Mouse (Mus musculus): ENCODE measurements around the gene Bcl3.

The Bcl3 gene

DNA sequence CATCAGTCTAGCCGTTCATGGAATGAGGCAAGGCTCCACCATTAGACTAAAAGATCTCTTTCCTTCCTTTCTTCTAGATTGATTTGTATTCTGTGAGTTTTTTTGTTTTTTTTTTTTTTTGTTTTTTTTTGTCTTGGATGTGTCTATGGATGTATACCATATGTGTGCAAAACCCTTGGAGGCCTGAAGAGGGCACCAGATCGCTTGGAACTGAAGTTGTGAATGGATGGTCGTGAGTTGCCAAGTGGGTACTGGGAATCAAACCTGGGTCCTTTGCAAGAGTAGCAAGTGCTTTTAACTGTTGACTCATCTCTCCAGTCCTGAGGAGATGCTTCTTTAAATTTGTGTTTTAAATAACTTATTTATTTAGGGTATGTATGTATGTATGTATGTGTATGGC is 11.5 kb upstream of the Bcl3 start:
- DNase-seq (ENCODE audit: low read depth, low spot score): no peak

DNA sequence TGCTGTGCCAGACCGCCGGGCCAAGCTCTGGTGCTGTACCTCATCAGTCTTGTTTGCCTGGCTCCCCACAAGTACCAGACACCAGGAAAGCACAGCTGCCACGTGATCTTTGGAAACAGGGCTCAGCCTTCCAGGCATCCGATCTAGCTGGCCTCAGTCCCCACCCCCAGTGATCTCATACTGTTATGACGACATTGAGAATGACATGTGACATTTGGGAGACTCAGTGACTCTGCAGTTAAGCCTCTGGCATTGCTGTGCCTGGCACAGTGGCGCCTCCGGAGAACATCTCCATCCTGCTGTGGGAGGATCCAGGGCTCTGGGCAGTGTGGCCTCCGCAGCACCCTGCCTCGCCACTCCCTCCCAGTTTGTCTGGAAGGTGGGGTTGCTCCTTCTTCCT is 9.3 kb upstream of the Bcl3 start:
- DNase-seq (ENCODE audit: low read depth, low spot score): no peak

DNA sequence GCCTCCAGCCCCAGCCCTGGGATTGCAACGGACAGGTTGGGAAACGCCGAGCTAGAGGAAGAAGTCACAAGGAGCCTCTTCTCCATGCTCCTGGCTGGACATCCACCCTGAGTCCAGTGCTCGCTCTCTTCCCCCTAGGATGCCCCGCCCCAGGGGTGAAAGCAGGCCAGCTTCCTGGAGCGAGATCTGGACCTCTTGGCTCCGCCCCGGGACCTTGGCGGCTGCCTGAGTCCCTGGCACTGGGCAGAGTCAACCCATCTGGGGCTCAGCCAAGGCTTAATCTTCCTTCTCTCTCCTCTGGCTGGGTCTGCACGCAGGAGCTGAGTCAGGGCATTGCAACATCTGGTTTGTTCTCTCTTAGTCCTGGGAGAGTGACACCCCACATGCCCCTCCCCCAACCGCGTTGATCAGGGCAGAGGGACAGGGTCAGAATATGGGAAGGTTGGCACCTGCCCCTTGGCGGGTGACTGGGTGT is 8.1 kb upstream of the Bcl3 start:
- no peak for DNase-seq (ENCODE audit: low read depth, low spot score)

DNA sequence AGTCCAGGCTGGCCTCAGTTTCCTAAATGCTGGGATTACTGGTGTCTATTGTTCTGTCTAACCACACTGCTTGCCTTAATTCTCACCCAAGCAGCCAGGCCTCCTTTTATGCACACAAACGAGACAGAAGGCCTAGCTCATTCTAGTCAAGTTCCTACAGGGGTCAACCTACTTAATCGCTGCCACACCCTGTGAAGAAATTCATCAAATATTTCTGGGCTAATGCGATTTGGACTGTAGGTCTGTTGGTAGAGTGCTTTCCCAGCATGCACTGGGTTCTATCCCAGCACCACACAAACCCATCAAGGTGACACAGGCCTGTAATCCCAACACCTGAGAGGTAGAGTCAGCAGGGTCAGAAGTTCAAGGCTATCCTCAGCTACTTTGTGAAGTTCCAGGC is 7.1 kb upstream of the Bcl3 start:
- no peak for DNase-seq (ENCODE audit: low read depth, low spot score)

DNA sequence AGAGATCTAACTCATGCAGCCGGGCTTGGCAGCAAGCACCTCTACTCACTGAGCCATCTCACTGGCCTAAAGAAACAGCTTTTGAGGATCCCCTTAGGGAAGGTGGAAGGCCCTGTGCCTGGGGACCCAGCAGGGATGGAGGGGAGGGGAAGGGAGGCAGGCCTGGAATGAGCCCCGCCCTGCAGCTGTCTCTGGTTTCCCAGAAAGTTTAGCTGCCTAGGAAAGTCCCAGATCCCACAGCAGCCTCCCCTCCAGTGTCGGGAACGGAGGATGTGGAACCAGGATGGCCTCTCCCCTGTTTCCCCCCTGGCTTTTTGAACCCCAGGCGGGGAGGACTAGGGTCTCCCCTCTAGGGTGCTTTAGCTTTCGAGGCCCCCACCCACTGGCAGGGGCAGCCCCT is 4.2 kb upstream of the Bcl3 start:
- DNase-seq (ENCODE audit: low read depth, low spot score): no peak

DNA sequence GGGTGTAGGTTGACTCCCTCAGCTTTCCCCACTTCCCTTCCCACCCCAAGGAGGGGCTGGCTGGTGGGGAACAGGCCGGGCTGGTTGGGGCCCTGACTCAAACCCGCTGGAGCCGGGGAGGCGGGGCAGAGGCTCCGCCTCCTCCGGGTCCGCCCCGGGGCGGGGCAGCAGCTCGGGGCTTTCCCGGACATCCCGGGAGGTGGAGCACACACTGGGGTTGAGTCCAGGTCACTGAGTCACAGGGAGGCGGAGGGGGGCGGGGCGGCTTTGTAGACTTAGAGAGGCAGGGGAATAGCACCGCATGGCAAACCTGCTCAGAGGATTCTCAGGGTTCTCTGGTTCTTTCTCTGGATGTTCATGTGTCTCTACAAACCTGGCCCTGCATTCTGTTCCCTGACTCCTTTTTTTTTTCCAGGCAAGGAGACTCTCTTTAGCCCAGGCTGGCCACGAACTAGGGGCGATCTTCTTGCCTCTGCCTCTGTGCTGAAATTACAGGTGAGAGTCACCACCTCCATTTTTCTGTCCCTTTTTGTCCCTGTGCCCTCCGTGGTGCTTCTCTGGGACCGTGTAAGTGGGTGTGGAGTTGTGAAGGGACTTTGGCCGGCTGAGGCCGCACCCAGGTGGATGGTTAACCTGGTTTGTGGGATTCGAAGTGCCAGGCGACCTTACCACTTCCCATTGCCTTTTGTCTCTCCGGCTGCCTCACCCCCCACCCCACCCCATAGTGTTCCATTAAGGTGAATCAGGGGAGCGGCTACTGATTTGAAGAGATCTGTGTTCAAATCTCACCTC is 1.8 kb upstream of the Bcl3 start:
- DNase-seq (ENCODE audit: low read depth, low spot score): no peak

DNA sequence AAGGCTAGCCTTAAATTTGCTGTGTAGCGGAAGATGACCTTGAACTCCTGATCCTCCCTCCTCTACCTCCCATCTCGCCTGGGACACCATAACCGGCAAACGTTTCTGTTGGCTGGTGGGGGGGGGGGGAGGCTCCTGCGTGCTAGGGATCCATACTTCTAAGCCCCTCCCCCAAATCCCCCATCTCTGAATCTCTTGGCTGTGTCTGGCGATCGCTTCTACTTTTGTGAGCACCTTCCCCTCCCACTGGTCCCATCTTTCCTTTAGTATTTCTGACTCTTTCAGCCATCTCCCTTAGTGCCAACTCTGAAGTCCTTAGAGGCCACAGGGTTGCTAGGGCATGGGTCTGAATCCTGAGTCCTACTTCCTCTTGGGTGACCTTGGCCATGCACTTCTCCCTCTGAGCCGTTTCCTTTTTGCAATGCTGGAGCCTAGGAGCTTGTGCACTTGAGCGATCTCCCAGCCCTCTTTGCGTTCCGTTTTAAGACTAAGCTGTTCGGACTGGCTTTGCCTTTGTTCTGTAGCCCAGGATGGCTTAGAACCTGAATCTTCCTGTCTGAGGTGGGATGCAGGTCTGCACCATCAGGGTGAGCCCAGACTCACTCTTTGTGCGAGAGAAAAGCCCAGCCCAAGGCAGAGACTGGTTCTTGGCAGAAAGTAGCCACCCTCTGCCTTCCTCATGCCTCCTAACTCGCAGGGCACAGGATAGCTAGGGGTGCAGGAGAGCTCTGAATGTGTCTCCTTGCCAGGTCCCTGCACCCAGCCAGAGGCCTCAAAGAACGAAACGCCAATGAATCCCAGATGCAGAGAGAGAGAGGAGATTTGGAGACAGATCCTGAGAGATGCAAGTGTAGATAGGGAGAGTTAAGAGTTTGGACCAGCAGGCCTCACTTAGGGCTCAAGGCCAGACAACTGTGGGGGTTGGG is 949 bp upstream of the Bcl3 start:
- no peak for DNase-seq (ENCODE audit: low read depth, low spot score)

DNA sequence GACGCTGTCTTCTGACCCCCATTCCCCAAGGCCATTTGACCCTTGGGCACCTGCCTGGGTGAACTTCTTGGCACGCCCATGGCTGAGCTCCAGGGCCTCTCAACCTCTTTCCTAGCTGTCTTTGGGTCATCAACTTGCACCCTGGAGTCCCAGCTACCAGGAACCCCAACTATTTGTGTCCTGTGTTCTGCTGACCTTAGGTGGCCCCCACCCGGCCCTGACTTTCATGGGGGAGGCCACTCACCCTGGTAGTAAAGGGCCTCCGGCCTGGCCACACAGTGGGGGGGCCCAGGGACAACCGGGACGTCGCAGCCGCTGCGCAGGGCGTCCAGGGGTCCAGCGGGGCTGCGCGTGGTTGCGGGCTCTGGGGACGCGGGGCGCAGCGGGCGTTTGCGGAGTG is 377 bp downstream of the Bcl3 start:
- DNase-seq (ENCODE audit: low read depth, low spot score): no peak

DNA sequence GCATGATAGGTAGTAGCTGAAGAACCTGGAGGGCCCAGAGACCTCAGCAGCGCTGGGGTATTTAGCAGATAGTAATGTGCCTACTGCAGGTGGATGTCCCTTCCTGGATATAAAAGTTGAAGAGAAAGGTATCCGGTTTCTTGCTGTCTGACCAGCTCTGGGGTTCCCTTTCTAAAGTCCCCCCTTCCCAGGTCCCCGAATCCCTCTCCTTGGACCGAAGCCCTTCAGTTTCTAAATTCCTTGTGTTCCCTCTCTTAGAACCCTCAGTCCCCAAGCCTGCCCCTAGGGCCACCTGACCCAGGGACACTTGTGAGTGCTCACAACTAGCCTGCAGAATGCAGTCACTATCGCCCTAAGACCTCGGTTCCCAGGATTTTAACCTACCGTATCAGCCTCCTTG is 937 bp downstream of the Bcl3 start:
- DNase-seq (ENCODE audit: low read depth, low spot score): no peak

DNA sequence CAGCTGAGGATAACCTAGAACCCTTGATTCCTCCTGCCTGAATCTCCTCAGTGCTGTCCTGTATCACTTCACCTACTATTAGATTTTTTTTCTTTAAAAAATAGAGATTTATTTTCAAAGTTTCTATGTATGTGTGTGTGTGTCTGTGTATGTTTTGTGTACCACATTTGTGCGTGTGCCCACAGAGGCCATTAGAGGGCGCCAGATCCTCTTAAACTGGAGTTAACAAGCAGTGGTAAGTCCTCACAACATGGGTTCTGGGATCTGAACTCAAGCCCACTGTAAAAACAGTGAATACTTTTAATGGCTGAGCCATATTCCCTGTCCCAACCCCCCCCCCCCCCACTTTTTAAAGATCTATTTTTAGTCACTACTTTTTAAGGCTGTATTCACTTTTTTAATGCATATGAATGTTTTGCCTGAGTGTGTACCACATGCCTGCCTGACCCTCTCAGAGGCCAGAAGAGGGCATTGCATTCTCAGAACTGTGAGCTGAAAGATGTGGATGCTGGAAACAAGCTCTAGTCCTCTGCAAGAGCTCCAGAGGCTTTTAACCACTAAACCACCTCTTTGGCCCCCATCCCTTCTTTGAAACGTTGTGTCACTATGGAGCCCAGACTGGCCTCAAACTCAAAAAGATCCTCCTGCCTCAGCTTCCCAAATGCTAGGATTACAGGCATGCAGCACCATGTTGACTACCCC is 2.1 kb downstream of the Bcl3 start:
- DNase-seq (ENCODE audit: low read depth, low spot score): no peak

DNA sequence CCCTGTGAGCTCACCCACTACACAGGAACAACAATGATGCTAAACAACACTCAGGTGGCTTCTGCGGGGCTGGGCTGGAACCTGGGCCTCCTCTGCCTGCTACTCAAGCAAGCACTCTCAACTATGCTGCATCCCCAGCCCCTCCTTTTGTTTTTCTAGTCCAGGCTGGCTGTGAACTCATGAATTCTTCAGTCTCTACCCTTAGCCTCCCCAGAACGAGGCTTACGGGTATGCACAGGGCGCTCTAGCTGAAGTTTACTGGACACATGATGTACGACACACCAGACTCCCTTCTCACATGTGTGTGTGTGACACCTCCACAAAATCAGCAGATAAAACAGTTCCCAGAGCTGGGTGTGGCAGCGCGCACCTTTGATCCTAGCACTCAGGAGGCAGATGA is 3.7 kb downstream of the Bcl3 start:
- DNase-seq (ENCODE audit: low read depth, low spot score): no peak

DNA sequence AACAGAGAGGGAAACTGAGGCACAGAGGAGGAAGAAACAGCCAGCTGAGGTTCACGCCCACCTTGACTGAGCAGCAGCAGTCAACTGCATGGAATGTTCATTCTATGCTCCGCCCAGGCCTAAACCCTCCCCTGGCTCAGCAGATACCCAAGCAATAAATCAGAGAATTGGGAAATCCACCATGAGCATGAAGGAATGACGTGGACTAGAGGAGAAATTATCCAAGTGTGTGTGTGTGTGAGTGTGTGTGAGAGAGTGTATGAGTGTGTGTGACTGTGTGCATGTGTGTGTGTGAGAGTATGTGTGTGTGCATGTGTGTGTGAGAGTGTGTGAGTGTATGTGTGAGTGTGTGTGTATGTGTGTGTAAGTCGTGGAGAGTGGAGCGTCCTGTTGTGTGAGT is 4.1 kb downstream of the Bcl3 start:
- no peak for DNase-seq (ENCODE audit: low read depth, low spot score)

DNA sequence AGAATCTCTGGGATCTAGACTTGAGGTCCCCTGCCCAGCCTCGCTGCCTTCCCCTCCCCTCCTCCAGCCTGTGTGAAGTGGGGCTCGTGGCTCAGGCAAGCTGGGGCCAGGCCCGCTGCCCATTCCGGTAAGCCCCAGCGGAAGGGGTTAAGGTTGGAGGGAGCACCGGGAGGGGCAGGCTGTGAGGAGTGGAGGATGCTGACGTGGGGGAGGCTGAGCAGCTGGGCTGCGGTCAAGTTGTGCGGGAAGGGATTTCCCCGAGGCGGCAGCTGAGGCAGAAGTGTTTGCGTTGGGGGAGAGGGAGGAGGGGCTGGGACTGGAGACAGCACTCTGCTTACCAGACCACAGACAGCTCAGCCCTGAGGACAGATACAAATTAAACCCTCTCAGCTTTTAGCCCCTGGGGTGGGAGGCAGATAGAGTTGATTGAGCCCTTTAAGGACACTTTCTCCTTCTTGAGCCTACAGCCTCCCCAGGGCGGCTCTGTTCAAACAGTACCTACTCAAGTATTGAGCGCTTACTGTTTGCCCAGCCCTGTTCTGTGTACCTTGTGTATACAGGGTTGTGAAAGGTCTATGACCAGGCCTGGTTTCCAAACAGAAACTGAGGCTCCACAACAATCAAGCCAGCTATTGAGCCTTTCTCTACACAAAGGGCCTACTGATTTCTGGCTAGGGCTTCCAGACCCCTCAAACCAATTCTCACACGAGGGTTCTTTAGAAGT is 5.0 kb downstream of the Bcl3 start:
- DNase-seq (ENCODE audit: low read depth, low spot score): no peak

DNA sequence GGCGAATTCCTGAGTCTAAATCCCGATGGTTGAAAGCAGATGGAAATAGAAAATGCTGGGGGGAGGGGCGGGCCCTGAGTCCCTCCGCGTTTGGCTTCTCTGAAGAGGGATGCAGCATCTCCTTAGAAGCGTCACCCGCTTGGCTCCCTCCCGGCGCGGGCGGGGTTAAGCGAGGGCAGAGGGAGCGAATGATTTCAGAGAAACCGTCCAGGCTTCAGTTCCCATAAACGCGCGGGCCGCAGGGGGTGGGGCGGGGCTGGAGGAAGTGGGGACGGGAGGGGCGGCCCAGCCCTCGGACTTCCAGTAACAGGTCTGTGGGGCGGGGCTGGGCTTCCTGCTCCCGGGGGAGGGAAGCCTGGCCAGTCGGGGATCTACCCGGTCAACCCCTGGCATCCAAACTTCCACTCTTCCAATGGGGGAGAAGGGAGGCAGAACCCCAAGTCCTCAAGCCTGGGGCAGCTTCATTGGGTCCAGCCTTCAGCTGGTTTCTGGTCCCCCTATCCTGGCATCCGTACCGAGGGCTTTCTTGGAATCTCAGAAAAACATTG is 6.3 kb downstream of the Bcl3 start:
- no peak for DNase-seq (ENCODE audit: low read depth, low spot score)

DNA sequence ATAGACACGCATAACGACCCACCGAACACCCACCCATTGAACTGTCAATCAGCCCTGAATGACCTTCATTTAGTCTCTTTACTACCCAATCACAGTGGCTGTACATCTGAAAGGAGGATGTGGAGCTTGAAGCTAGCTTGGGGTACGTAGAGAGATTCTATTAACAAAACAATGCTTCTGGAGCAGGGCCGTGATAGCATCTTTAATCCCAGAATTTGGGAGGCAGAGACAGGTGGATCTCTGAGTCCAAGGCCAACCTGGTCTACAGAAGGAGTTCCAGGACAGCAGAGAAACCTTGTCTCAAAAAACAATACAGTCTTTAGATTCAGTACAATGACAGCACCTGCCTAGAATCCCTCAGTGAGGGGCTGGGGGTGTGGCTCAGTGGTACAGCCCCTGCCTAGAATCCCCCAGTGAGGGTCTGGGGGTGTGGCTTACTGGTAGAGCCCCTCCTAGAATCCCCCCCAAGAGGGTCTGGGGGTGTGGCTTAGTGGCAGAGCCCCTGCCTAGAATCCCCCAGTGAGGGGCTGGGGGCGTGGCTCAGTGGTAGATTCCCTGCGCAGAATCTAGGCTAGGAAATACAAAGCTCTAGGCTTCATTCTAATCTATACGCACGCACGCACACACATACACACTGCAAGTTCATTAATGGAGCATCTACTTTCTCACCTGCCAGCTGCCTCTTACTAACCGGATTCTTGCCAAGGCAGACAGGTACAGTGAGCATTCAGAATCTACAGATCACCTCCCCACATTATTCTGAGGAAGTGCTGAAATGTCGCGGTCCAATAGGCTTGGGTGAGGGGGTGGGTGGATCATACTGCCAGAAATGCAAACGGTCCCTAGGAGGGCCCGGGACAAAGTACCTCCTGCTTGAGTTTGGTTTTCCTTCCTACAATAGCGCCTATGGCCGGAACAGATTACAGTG is 7.0 kb downstream of the Bcl3 start:
- DNase-seq (ENCODE audit: low read depth, low spot score): no peak

DNA sequence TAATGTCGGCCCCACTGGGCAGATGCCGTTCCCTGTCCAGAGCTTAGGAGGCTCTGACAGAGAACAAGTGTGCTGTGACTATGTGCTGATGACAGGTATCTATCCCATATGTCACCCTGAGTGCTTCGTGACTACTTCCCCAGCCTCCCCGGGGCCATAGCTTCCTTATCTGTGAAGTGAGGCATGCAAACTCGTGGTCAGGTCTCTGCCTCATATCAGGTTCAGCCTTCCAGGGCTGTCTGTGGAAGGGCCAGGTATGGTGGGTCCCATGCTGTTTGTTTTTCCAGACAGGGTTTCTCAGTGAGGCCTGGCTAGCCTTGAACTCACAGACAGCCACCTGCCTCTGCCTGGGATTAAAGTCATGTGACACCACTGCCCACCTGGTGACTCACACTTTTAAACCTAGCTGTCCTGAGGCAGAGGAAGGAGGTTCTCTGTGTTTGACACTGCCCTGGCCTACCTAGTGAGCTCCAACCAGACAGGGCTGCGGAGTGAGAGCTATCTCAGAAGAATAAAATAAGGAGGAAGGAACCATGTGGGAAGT is 8.9 kb downstream of the Bcl3 start:
- DNase-seq (ENCODE audit: low read depth, low spot score): no peak

DNA sequence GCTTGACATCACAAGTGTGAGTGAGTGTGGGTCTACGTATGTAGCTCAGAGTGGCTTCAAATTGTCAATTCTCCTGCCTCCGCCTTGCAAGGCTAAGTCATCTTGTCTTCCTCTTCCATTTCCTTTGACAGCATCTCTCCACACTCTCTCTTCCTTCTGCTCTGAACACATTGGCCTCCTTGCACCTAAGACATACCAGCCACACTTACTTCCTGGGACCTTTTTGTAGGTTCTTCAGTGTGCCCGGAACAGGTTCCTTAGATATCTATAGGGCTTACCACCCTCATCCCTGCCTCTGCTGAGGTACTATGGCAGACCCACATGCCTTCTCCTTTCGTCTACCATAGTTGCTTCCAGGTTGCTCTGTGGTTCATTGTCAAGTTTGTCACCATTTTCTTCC is 9.4 kb downstream of the Bcl3 start:
- DNase-seq (ENCODE audit: low read depth, low spot score): no peak

DNA sequence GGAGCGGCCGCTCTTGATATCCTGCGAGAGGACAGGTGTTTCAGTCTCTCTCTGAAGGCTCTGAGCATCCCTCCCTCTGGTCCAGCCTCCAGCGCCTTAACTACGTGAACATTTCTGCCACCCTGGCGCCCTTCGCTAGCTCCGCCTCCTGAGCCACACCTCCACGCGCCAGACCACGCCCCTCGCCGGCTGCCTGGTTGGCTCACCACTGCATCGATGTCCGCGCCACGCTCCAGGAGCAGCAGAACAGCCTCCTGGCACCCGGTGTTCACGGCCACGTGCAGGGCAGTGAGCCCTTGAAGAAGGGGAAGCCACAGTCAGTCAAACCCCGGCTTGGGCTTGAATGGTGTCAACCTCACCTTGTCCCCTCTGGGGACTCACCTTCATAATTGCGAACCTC is 11.5 kb downstream of the Bcl3 start:
- no peak for DNase-seq (ENCODE audit: low read depth, low spot score)

DNA sequence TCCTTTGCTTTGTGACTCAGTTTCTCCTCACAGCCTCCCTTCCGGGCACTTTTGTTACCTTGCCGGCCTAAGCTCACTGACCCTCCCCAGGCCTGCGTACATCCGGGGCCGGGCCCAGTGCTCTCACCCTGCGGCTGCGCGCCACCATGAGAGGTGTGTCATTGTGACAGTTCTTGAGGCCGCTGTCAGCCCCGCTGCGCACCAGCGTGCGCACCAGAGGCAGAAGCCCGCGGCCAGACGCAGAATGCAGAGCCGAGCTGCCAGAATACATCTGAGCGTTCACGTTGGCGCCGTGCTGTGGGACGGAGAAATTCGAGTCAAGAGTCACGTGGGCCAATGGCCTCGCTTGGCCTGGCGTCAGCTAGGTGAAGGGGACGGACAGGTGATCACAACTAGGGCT is 13.2 kb downstream of the Bcl3 start:
- no peak for DNase-seq (ENCODE audit: low read depth, low spot score)

Measured in brain, embryonic 18.5 days (tissue).